Mouse (Mus musculus) liver, embryonic 14.5 days (tissue): ENCODE results near the gene Nemf. TPM values are rescaled to one million over a fixed set of nuclear protein-coding genes. Genes with fewer than 3 reads are reported as not detected.

Experiments used
- ATAC-seq: fragments of 200-750 bp; cut with Nextera tagmentation; 2 replicates; pipeline ENCODE4 v1.8.0; 2017; ENCODE audit warnings: moderate number of reproducible peaks, mild to moderate bottlenecking, moderate library complexity; ENCODE audit not compliant: insufficient read depth
- DNase-seq, 3 experiments: peaks; one replicate each; pipeline ENCODE4 v3.0.0-alpha.2; 2012 to 2013; ENCODE audit warnings: low read depth in 3 of 3, low spot score in 3 of 3
- H3K27ac ChIP-seq: fragments of 300-500 bp; sonication (generic); 2 replicates; pipeline ENCODE4 v1.5.1; 2014; ENCODE audit warnings: moderate library complexity, mild to moderate bottlenecking, control low read depth, inconsistent platforms
- H3K27me3 ChIP-seq: fragments of 300-500 bp; sonication (generic); 2 replicates; pipeline ENCODE4 v1.6.1; 2014; ENCODE audit warnings: mild to moderate bottlenecking, low read length, moderate library complexity; ENCODE audit not compliant: control insufficient read depth, insufficient read depth
- H3K36me3 ChIP-seq: fragments of 300-500 bp; sonication (generic); replicated peaks from 2 replicates; pipeline ENCODE4 v1.6.1; 2014; ENCODE audit warnings: low read depth; ENCODE audit not compliant: control insufficient read depth, insufficient read depth
- H3K4me1 ChIP-seq, 2 experiments: fragments of 200-500 bp in 1 of 2; fragments of 300-500 bp in 1 of 2; sonication (generic) in 1 of 2; replicated peaks; 2 replicates each; pipeline ENCODE4 v1.6.1; 2012 to 2014; ENCODE audit warnings: antibody characterized with exemption in 1 of 2, inconsistent platforms in 1 of 2, low read length in 1 of 2; ENCODE audit not compliant: control insufficient read depth in 2 of 2, insufficient read depth in 2 of 2
- H3K4me2 ChIP-seq: fragments of 300-500 bp; sonication (generic); 2 replicates; pipeline ENCODE4 v1.6.1; 2014; ENCODE audit warnings: low read depth, mild to moderate bottlenecking, control low read depth, moderate library complexity
- H3K4me3 ChIP-seq, 2 experiments: fragments of 200-500 bp in 1 of 2; fragments of 300-500 bp in 1 of 2; sonication (generic) in 1 of 2; 2 replicates each; pipeline ENCODE4 v1.5.1; 2012 to 2014; ENCODE audit warnings: low read depth in 2 of 2, low read length in 2 of 2, mild to moderate bottlenecking in 2 of 2, control low read depth in 1 of 2, inconsistent platforms in 1 of 2, moderate library complexity in 1 of 2; ENCODE audit not compliant: insufficient read depth in 1 of 2
- H3K9ac ChIP-seq: fragments of 300-500 bp; sonication (generic); replicated peaks from 2 replicates; pipeline ENCODE4 v1.6.1; 2014; ENCODE audit warnings: mild to moderate bottlenecking, control low read depth, moderate library complexity
- H3K9me3 ChIP-seq: fragments of 300-500 bp; sonication (generic); 2 replicates; pipeline ENCODE4 v1.6.1; 2016; ENCODE audit warnings: low read length, mixed read lengths; ENCODE audit not compliant: control insufficient read depth
- CTCF ChIP-seq: IDR thresholded peaks from 2 replicates; pipeline ENCODE4 v1.5.1; 2016; ENCODE audit warnings: antibody characterized with exemption, low read depth, control low read depth
- EP300 ChIP-seq: IDR thresholded peaks from 2 replicates; pipeline ENCODE4 v1.6.1; 2016; ENCODE audit warnings: antibody characterized with exemption, low read depth
- WGBS: fragments of 180-500 bp; shearing (Covaris S2); extraction: QIAGEN DNeasy Blood & Tissue Kit; methylation state at CpG from one replicate; pipeline ENCODE4 v1.1.7; 2014; ENCODE audit not compliant: insufficient replicate concordance; 5-methylcytosine and 5-hydroxymethylcytosine counted together
- polyA plus RNA-seq, 2 experiments: library from polyadenylated mRNA; depleted of rRNA in 1 of 2; stranded (reverse) in 1 of 2; unstranded in 1 of 2; fragments of >200 nt; fragmentation: Nextera tagmentation in 1 of 2; extraction: Ambion mirVana in 1 of 2; gene quantifications; 2 replicates each; pipeline versions ENCODE4 v1.2.1 to v1.2.3; 2012 to 2014

The Nemf gene
- polyA plus RNA-seq, 2 experiments = 11.1 to 33.7 TPM

GRCm38 (mm10) chr12:69293815-69294214 is 63.1 kb downstream of the Nemf start:
- Histone ChIP-seq H3K4me3 (peak overlapping the region; percentile 25 to 44), H3K36me3 (no peaks in the 10 kb centered on the region), H3K27me3 (no peaks in the 10 kb centered on the region), H3K27ac (peak overlapping the region; percentile 95), H3K4me1 (peaks cover 44 to 51% of the 10 kb centered on the region in 2 experiments), H3K4me2 (peak overlapping the region; percentile 67), H3K9me3 (no peaks in the 10 kb centered on the region), H3K9ac (peak overlapping the region; percentile 66)
- no peak for TF ChIP-seq CTCF
- peak; percentile 97 for TF ChIP-seq EP300
- DNase-seq (peak; percentile 89 to 90 (median 89)), ATAC-seq (peak; percentile 88)
- WGBS = 21% methylated on average over 2 of the region's 2 CpGs

DNA sequence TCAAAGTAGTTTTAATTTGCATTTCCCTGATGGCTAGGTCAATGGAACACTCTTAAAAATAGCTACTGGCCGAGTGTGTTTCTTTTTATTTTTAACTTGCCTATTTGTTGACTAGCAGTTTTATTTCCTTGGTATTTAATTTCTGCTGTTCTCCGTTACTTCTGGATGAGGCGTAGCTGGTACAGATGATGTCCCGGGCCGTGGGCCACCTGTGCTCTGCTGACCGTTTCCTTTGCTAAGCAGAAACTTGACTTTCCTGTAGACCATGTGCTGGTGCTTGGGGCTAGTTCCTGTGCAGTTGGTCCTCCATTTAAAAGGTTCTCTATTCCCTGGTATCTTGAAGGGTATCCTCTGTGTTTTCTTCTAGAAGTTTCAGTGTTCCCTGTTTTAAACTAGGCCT is 64.6 kb downstream of the Nemf start:
- Histone ChIP-seq H3K27me3 (no peaks in the 10 kb centered on the region), H3K4me2 (no peak overlapping the region), H3K27ac (peak overlapping the region; percentile 59), H3K4me3 (no peak overlapping the region), H3K4me1 (peaks cover 37 to 41% of the 10 kb centered on the region in 2 experiments), H3K9me3 (no peaks in the 10 kb centered on the region), H3K9ac (peak overlapping the region; percentile 27; the same call in 1 of the 2 replicates), H3K36me3 (no peaks in the 10 kb centered on the region)
- DNase-seq (no peak), ATAC-seq (no peak)
- TF ChIP-seq CTCF (no peak), EP300 (0 out of 2 replicates have a peak, but pooled peaks have one; percentile 7)
- 85% methylated on average over 6 of the region's 6 CpGs for WGBS

DNA sequence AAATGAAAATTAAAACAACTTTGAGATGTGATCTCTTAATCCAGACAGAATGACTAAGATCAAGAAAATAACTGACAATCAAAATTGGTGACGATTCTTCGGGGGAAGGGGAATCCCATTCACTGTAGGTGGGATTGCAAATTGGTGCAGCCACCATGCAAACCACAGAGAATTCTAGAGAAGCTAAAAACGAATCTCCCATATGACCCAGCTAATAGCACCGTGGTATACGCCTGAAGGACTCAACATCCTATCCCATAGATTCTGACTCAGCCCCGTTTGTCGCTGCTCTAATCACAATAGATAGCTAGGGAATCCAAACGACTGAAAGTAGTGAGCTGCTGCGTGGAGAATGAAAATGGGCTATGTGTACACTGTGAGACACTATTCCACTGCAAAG is 68.3 kb downstream of the Nemf start:
- Histone ChIP-seq H3K4me3 (no peak overlapping the region), H3K9ac (no peak overlapping the region), H3K27ac (no peak overlapping the region), H3K9me3 (no peaks in the 10 kb centered on the region), H3K27me3 (no peaks in the 10 kb centered on the region), H3K4me2 (no peak overlapping the region), H3K4me1 (peaks cover 17 to 23% of the 10 kb centered on the region in 2 experiments), H3K36me3 (no peaks in the 10 kb centered on the region)
- ATAC-seq (no peak), DNase-seq (no peak)
- 70% methylated on average over 9 of the region's 9 CpGs for WGBS
- no peak for TF ChIP-seq EP300
- no peak for TF ChIP-seq CTCF

- H3K27ac ChIP-seq = no peak overlapping the region
- 77% methylated on average over 8 of the region's 8 CpGs for WGBS
- ATAC-seq = no peak
Observed at GRCm38 (mm10) chr12:69287535-69287934, 69.4 kb downstream of the Nemf start.

GRCm38 (mm10) chr12:69283146-69283545 is 73.8 kb downstream of the Nemf start:
- H3K27ac ChIP-seq = no peak overlapping the region
- ATAC-seq (no peak), DNase-seq (no peak)
- no peaks in the 10 kb centered on the region for H3K27me3 ChIP-seq
- peaks cover 2 to 4% of the 10 kb centered on the region in 2 experiments; a peak in 3 of 4 replicates for H3K4me1 ChIP-seq
- 79% methylated on average over 7 of the region's 7 CpGs for WGBS
- H3K36me3 ChIP-seq = no peaks in the 10 kb centered on the region
- no peak for TF ChIP-seq CTCF
- no peak for TF ChIP-seq EP300
- H3K4me2 ChIP-seq = no peak overlapping the region
- H3K9ac ChIP-seq = no peak overlapping the region
- no peaks in the 10 kb centered on the region for H3K9me3 ChIP-seq
- no peak overlapping the region for H3K4me3 ChIP-seq

More at GRCm38 (mm10) chr12:69287535-69287934, 69.4 kb downstream of the Nemf start:
- no peaks in the 10 kb centered on the region for H3K27me3 ChIP-seq
- TF ChIP-seq CTCF = no peak
- TF ChIP-seq EP300 = no peak
- H3K36me3 ChIP-seq = no peaks in the 10 kb centered on the region
- no peaks in the 10 kb centered on the region for H3K9me3 ChIP-seq
- H3K4me2 ChIP-seq = no peak overlapping the region
- DNase-seq = no peak
- no peak overlapping the region for H3K4me3 ChIP-seq
- no peak overlapping the region for H3K9ac ChIP-seq
- H3K4me1 ChIP-seq = peaks cover 7 to 13% of the 10 kb centered on the region in 2 experiments
